25 mouse cellular contexts compared by ENCODE assay signal in genomic region chr8:94783890-94784289, GRCm38 (mm10). TPM values are rescaled to one million over a fixed set of nuclear protein-coding genes. Genes with fewer than 3 reads are reported as not detected.
A peak's percentile ranks its signal among the peaks of the same experiment; 100 is the strongest.
DNase-seq lines count a peak whose midpoint lies in the region; ATAC-seq and TF ChIP-seq lines count a peak whose summit lies in the region.
"Had no signal": no experiment of that assay in that cellular context is flagged by ENCODE, and none has a peak within 500 bp of the region (broad histone marks: within the 10 kb centered on the region; RNA-seq: fewer than 3 reads in every experiment).

No protein-coding gene starts in this region.

- no peak for TF ChIP-seq CTCF in intestine, postnatal 0 days (IDR thresholded peaks at IDR 0.05; ENCODE audit: low read depth)
- TF ChIP-seq CTCF in CH12.LX (conservative IDR thresholded peaks at IDR 0.05 in 1 of 2, IDR thresholded peaks at IDR 0.05 in 1 of 2; ENCODE audit: low read depth in 2 of 2, low read length in 2 of 2) = no peak
- no peak for TF ChIP-seq CTCF in hindbrain, postnatal 0 days (IDR thresholded peaks at IDR 0.05; ENCODE audit: low read depth)

- H3K4me3 ChIP-seq in heart, embryonic 15.5 days = no peak overlapping the region
- no peak overlapping the region for H3K4me3 ChIP-seq in intestine, postnatal 0 days (ENCODE audit: low read depth, low read length)
- no peak overlapping the region for H3K4me3 ChIP-seq in intestine, embryonic 16.5 days (ENCODE audit: low read length)
- peak overlapping the region in 1 of 3 experiments; percentile 0 for H3K4me3 ChIP-seq in CH12.LX (replicated peaks in 1 of 3; ENCODE audit: low read depth in 2 of 3, low read length in 2 of 3, poor library complexity in 1 of 3)
- no peak overlapping the region for H3K4me3 ChIP-seq in hindbrain, postnatal 0 days (ENCODE audit: low read length)
- H3K4me3 ChIP-seq: embryonic facial prominence, embryonic 10.5 days; embryonic facial prominence, embryonic 12.5 days; forebrain, embryonic 13.5 days; forebrain, embryonic 15.5 days had no signal

- H3K9me3 ChIP-seq in heart, embryonic 15.5 days (replicated peaks) = no peaks in the 10 kb centered on the region
- no peaks in the 10 kb centered on the region for H3K9me3 ChIP-seq in intestine, postnatal 0 days (ENCODE audit: control insufficient read depth)
- H3K9me3 ChIP-seq in intestine, embryonic 16.5 days (ENCODE audit: control insufficient read depth, low read length) = no peaks in the 10 kb centered on the region
- H3K9me3 ChIP-seq in CH12.LX (replicated peaks; ENCODE audit: low read length) = no peaks in the 10 kb centered on the region
- H3K9me3 ChIP-seq in hindbrain, postnatal 0 days (ENCODE audit: low read length) = no peaks in the 10 kb centered on the region
- H3K9me3 ChIP-seq: embryonic facial prominence, embryonic 10.5 days; embryonic facial prominence, embryonic 12.5 days; forebrain, embryonic 13.5 days; forebrain, embryonic 15.5 days had no signal

- no peaks in the 10 kb centered on the region for H3K27me3 ChIP-seq in heart, embryonic 15.5 days
- H3K27me3 ChIP-seq in intestine, postnatal 0 days (replicated peaks; ENCODE audit: control insufficient read depth, insufficient read depth, low read length) = no peaks in the 10 kb centered on the region
- H3K27me3 ChIP-seq in intestine, embryonic 16.5 days (replicated peaks; ENCODE audit: control insufficient read depth, insufficient read depth, low read length) = no peaks in the 10 kb centered on the region
- no peaks in the 10 kb centered on the region for H3K27me3 ChIP-seq in CH12.LX (replicated peaks)
- no peaks in the 10 kb centered on the region for H3K27me3 ChIP-seq in hindbrain, postnatal 0 days (ENCODE audit: insufficient read depth, low read length)
- H3K27me3 ChIP-seq: embryonic facial prominence, embryonic 12.5 days; forebrain, embryonic 13.5 days; forebrain, embryonic 15.5 days had no signal

- peaks cover 2% of the 10 kb centered on the region; the same call in 1 of the 2 replicates for H3K79me2 ChIP-seq in CH12.LX (replicated peaks; ENCODE audit: control insufficient read depth, extremely low read depth, insufficient read depth, poor library complexity, severe bottlenecking)

- peaks cover 44% of the 10 kb centered on the region for H3K4me1 ChIP-seq in heart, embryonic 15.5 days (replicated peaks)
- H3K4me1 ChIP-seq in intestine, postnatal 0 days (replicated peaks; ENCODE audit: control insufficient read depth, insufficient read depth, low read length) = peaks cover 12% of the 10 kb centered on the region
- peaks cover 35% of the 10 kb centered on the region for H3K4me1 ChIP-seq in intestine, embryonic 16.5 days (ENCODE audit: control insufficient read depth, insufficient read depth, low read length)
- peaks cover 22 to 65% of the 10 kb centered on the region in 2 experiments for H3K4me1 ChIP-seq in CH12.LX (ENCODE audit: control insufficient read depth in 1 of 2, insufficient read depth in 2 of 2)
- H3K4me1 ChIP-seq in hindbrain, postnatal 0 days (ENCODE audit: insufficient read depth, low read length) = no peaks in the 10 kb centered on the region

- no peak for ATAC-seq in heart, embryonic 15.5 days (replicated peaks; ENCODE audit: insufficient number of reproducible peaks, insufficient read depth, low FRiP score, low read depth)
- no peak for ATAC-seq in intestine, postnatal 0 days
- no peak for ATAC-seq in intestine, embryonic 16.5 days
- ATAC-seq in hindbrain, postnatal 0 days = no peak
- ATAC-seq: activated CD4-positive, CD25-positive, alpha-beta regulatory T cell, adult 4 months; CD4-positive, CD25-positive, alpha-beta regulatory T cell, adult 4 months; forebrain, embryonic 13.5 days; forebrain, embryonic 15.5 days; forebrain, postnatal 0 days had no signal

- peak overlapping the region; percentile 4; the same call in 1 of the 2 replicates for H3K27ac ChIP-seq in heart, embryonic 15.5 days
- peak overlapping the region; percentile 90; the same call in 1 of the 2 replicates for H3K27ac ChIP-seq in intestine, postnatal 0 days (ENCODE audit: low read depth, low read length)
- no peak overlapping the region for H3K27ac ChIP-seq in intestine, embryonic 16.5 days (ENCODE audit: low read length)
- H3K27ac ChIP-seq in CH12.LX (ENCODE audit: insufficient read depth, low read depth) = peak overlapping the region; percentile 86
- no peak overlapping the region for H3K27ac ChIP-seq in hindbrain, postnatal 0 days
- H3K27ac ChIP-seq: embryonic facial prominence, embryonic 10.5 days; embryonic facial prominence, embryonic 12.5 days; forebrain, embryonic 13.5 days; forebrain, embryonic 15.5 days had no signal

- dilution Hi-C loops in CH12.LX (cut with MboI; ENCODE audit: extremely low pct_ligation_motif_present, extremely low pct_unique_long_range_greater_than_20kb, low sequenced_read_pairs) = no loop called here

- TF ChIP-seq EP300 in CH12.LX (IDR thresholded peaks at IDR 0.05; ENCODE audit: low read length) = peak; percentile 80; the same call in 1 of the 2 replicates

- TF ChIP-seq RAD21 in CH12.LX (IDR thresholded peaks at IDR 0.05; ENCODE audit: low read depth, low read length) = no peak

- DNase-seq in heart, postnatal 10 days = no peak
- peak; percentile 40 for DNase-seq in A20 (ENCODE audit: low read depth, low spot score)
- DNase-seq in CH12.LX (ENCODE audit: extremely low read depth) = no peak
- no peak for DNase-seq in T-cell, adult 2 months (ENCODE audit: low spot score)
- DNase-seq in hindbrain, postnatal 0 days (ENCODE audit: low spot score) = no peak
- DNase-seq: adrenal gland, adult 8-10 months; adrenal gland, postnatal 14 days; adrenal gland, postnatal 36 days; cerebellum, adult 11-12 months; cerebellum, adult 2 months; cerebellum, postnatal 10 days; cerebellum, postnatal 25 days; forebrain, postnatal 0 days had no signal

- H3K4me2 ChIP-seq in heart, embryonic 15.5 days = no peak overlapping the region
- no peak overlapping the region for H3K4me2 ChIP-seq in intestine, postnatal 0 days (replicated peaks; ENCODE audit: low read depth)
- no peak overlapping the region for H3K4me2 ChIP-seq in intestine, embryonic 16.5 days (ENCODE audit: low read depth, low read length)
- H3K4me2 ChIP-seq in CH12.LX (ENCODE audit: insufficient read depth, low read depth, poor library complexity, severe bottlenecking) = peak overlapping the region; percentile 31; the same call in 1 of the 2 replicates
- H3K4me2 ChIP-seq in hindbrain, postnatal 0 days (ENCODE audit: low read depth, low read length) = no peak overlapping the region
- H3K4me2 ChIP-seq: embryonic facial prominence, embryonic 12.5 days; forebrain, embryonic 13.5 days; forebrain, embryonic 15.5 days had no signal

- no peak overlapping the region for H3K9ac ChIP-seq in heart, embryonic 15.5 days
- H3K9ac ChIP-seq in intestine, postnatal 0 days (ENCODE audit: low read depth, low read length) = no peak overlapping the region
- H3K9ac ChIP-seq in intestine, embryonic 16.5 days (ENCODE audit: low read depth, low read length) = no peak overlapping the region
- no peak overlapping the region; the same call in 1 of the 2 replicates for H3K9ac ChIP-seq in CH12.LX (ENCODE audit: insufficient read depth, low read depth)
- no peak overlapping the region for H3K9ac ChIP-seq in hindbrain, postnatal 0 days (replicated peaks; ENCODE audit: low read length)
- H3K9ac ChIP-seq: embryonic facial prominence, embryonic 12.5 days; forebrain, embryonic 13.5 days; forebrain, embryonic 15.5 days; forebrain, postnatal 0 days had no signal

- H3K36me3 ChIP-seq in heart, embryonic 15.5 days = no peaks in the 10 kb centered on the region
- peaks cover 11% of the 10 kb centered on the region for H3K36me3 ChIP-seq in intestine, postnatal 0 days (ENCODE audit: control insufficient read depth, insufficient read depth)
- H3K36me3 ChIP-seq in intestine, embryonic 16.5 days (ENCODE audit: control insufficient read depth, insufficient read depth, low read length) = no peaks in the 10 kb centered on the region
- peaks cover 0 to 4% of the 10 kb centered on the region in 2 experiments for H3K36me3 ChIP-seq in CH12.LX (replicated peaks in 1 of 2; ENCODE audit: control insufficient read depth in 1 of 2, insufficient read depth in 1 of 2, low read length in 1 of 2)
- no peaks in the 10 kb centered on the region for H3K36me3 ChIP-seq in hindbrain, postnatal 0 days (ENCODE audit: insufficient read depth, low read length)
- H3K36me3 ChIP-seq: embryonic facial prominence, embryonic 10.5 days; embryonic facial prominence, embryonic 12.5 days; forebrain, embryonic 15.5 days had no signal

- WGBS in heart, embryonic 15.5 days = 54% methylated on average over 4 of the region's 4 CpGs
- WGBS in intestine, postnatal 0 days = 73% methylated on average over 4 of the region's 4 CpGs
- 75% methylated on average over 4 of the region's 4 CpGs for WGBS in intestine, embryonic 16.5 days
- 83% methylated on average over 4 of the region's 4 CpGs for WGBS in hindbrain, postnatal 0 days

- in situ Hi-C loops in CH12.LX (cut with MboI; ENCODE audit: low pct_ligation_motif_present, low pct_unique_long_range_greater_than_20kb, low sequenced_read_pairs) = loop anchor here (5.0 kb wide), 2 partner anchors 42 to 77 kb away; no protein-coding TSS in a partner anchor

- 0 out of 2 replicates have a peak, but pooled peaks have one; percentile 10 for TF ChIP-seq POLR2A in CH12.LX (IDR thresholded peaks at IDR 0.05; ENCODE audit: low read depth, low read length)

- intact Hi-C loops in heart, postnatal 10 days (cut with DNase I) = no loop called here

RNA-seq across cellular contexts. Expression of gene Cx3cl1, which starts 12.1 kb away (rescaled TPM):
- 9.4 and 9.7 TPM in 2 replicates for polyA plus RNA-seq in heart, embryonic 15.5 days (2015; fragmentation: Nextera tagmentation; extraction: Ambion mirVana)
- total RNA-seq in heart, postnatal 10 days (2021) = 1 to 10 TPM; 3.4 to 3.9 TPM
- 91.8 and 95.5 TPM in 2 replicates for polyA plus RNA-seq in intestine, postnatal 0 days (2015; fragmentation: Nextera tagmentation; extraction: Ambion mirVana)
- polyA plus RNA-seq in intestine, embryonic 16.5 days (2015; fragmentation: Nextera tagmentation; extraction: Ambion mirVana) = 34.7 and 47.2 TPM in 2 replicates
- 2.5 and 3.7 TPM in 2 replicates for total RNA-seq in CH12.LX (2012; rRNA removed)
- 0.19 TPM in 1 of 2 replicates, not detected in the other for total RNA-seq in CH12.LX (2014; rRNA removed)
- polyA plus RNA-seq in CH12.LX (2012; ENCODE audit: insufficient read length, low read depth) = 4.2 and 4.6 TPM in 2 replicates
- total RNA-seq in hindbrain, postnatal 0 days (2014; rRNA removed) = 99.6 and 100 TPM in 2 replicates
- polyA plus RNA-seq in hindbrain, postnatal 0 days (2015; fragmentation: Nextera tagmentation; extraction: Ambion mirVana) = 74.1 and 87.9 TPM in 2 replicates
- total RNA-seq: MEL had no signal
- polyA plus RNA-seq: activated CD4-positive, CD25-positive, alpha-beta regulatory T cell, adult 4 months; CD4-positive, CD25-positive, alpha-beta regulatory T cell, adult 4 months had no signal

RNA-seq across cellular contexts. Expression of gene Ccl17, which starts 26.4 kb away (rescaled TPM):
- 0.26 TPM in 1 of 2 replicates, not detected in the other for polyA plus RNA-seq in heart, embryonic 15.5 days (2015; fragmentation: Nextera tagmentation; extraction: Ambion mirVana)
- total RNA-seq in heart, postnatal 10 days (2021) = not detected
- polyA plus RNA-seq in intestine, postnatal 0 days (2015; fragmentation: Nextera tagmentation; extraction: Ambion mirVana) = 1.2 and 1.3 TPM in 2 replicates
- 0.29 and 1.3 TPM in 2 replicates for polyA plus RNA-seq in intestine, embryonic 16.5 days (2015; fragmentation: Nextera tagmentation; extraction: Ambion mirVana)
- total RNA-seq in CH12.LX (2012; rRNA removed) = 2.1 and 2.2 TPM in 2 replicates
- total RNA-seq in CH12.LX (2014; rRNA removed) = 2.5 and 2.6 TPM in 2 replicates
- 1.3 and 2.5 TPM in 2 replicates for polyA plus RNA-seq in CH12.LX (2012; ENCODE audit: insufficient read length, low read depth)
- not detected in 2 replicates for total RNA-seq in hindbrain, postnatal 0 days (2014; rRNA removed)
- polyA plus RNA-seq in hindbrain, postnatal 0 days (2015; fragmentation: Nextera tagmentation; extraction: Ambion mirVana) = 2.7 and 4.8 TPM in 2 replicates
- total RNA-seq: adrenal gland, postnatal 14 days; forebrain, postnatal 0 days; MEL had no signal
- polyA plus RNA-seq: CD4-positive, CD25-positive, alpha-beta regulatory T cell, adult 4 months; embryonic facial prominence, embryonic 10.5 days; embryonic facial prominence, embryonic 12.5 days; forebrain, embryonic 11.5 days; forebrain, embryonic 13.5 days had no signal

RNA-seq across cellular contexts. Expression of gene Ccl22, which starts 38.5 kb away (rescaled TPM):
- 0.08 TPM in 1 of 2 replicates, not detected in the other for polyA plus RNA-seq in heart, embryonic 15.5 days (2015; fragmentation: Nextera tagmentation; extraction: Ambion mirVana)
- total RNA-seq in heart, postnatal 10 days (2021) = not detected
- 0.05 TPM in 1 of 2 replicates, not detected in the other for polyA plus RNA-seq in intestine, postnatal 0 days (2015; fragmentation: Nextera tagmentation; extraction: Ambion mirVana)
- 0.10 TPM in 1 of 2 replicates, not detected in the other for polyA plus RNA-seq in intestine, embryonic 16.5 days (2015; fragmentation: Nextera tagmentation; extraction: Ambion mirVana)
- total RNA-seq in CH12.LX (2012; rRNA removed) (1,648 and 3,114 TPM in 2 replicates), CH12.LX (2014; rRNA removed) (1,111 and 1,396 TPM in 2 replicates)
- 4,019 and 4,546 TPM in 2 replicates for polyA plus RNA-seq in CH12.LX (2012; ENCODE audit: insufficient read length, low read depth)
- total RNA-seq in hindbrain, postnatal 0 days (2014; rRNA removed) = 0.05 TPM in 1 of 2 replicates, not detected in the other
- polyA plus RNA-seq in hindbrain, postnatal 0 days (2015; fragmentation: Nextera tagmentation; extraction: Ambion mirVana) = 0.10 and 0.13 TPM in 2 replicates
- total RNA-seq: adrenal gland, postnatal 36 days; forebrain, postnatal 0 days; MEL had no signal
- polyA plus RNA-seq: CD4-positive, CD25-positive, alpha-beta regulatory T cell, adult 4 months; embryonic facial prominence, embryonic 10.5 days; embryonic facial prominence, embryonic 12.5 days; embryonic facial prominence, embryonic 14.5 days; forebrain, embryonic 11.5 days; forebrain, embryonic 13.5 days; forebrain, embryonic 15.5 days had no signal

RNA-seq across cellular contexts. Expression of gene Coq9, which starts 54.2 kb away (rescaled TPM):
- 163 and 166 TPM in 2 replicates for polyA plus RNA-seq in heart, embryonic 15.5 days (2015; fragmentation: Nextera tagmentation; extraction: Ambion mirVana)
- total RNA-seq in heart, postnatal 10 days (2021) = 100 to 1,000 TPM; 332 to 338 TPM
- 79.4 and 80.7 TPM in 2 replicates for polyA plus RNA-seq in intestine, postnatal 0 days (2015; fragmentation: Nextera tagmentation; extraction: Ambion mirVana)
- 142 and 145 TPM in 2 replicates for polyA plus RNA-seq in intestine, embryonic 16.5 days (2015; fragmentation: Nextera tagmentation; extraction: Ambion mirVana)
- total RNA-seq in CH12.LX (2012; rRNA removed) (68.5 and 82.2 TPM in 2 replicates), CH12.LX (2014; rRNA removed) (44.2 and 48.5 TPM in 2 replicates)
- polyA plus RNA-seq in CH12.LX (2012; ENCODE audit: insufficient read length, low read depth) = 68.8 and 97.0 TPM in 2 replicates
- total RNA-seq in hindbrain, postnatal 0 days (2014; rRNA removed) = 109 and 133 TPM in 2 replicates
- 54.7 and 59.2 TPM in 2 replicates for polyA plus RNA-seq in hindbrain, postnatal 0 days (2015; fragmentation: Nextera tagmentation; extraction: Ambion mirVana)

RNA-seq across cellular contexts. Expression of gene Ciapin1, which starts 54.3 kb away (rescaled TPM):
- polyA plus RNA-seq in heart, embryonic 15.5 days (2015; fragmentation: Nextera tagmentation; extraction: Ambion mirVana) = 77.7 and 88.6 TPM in 2 replicates
- total RNA-seq in heart, postnatal 10 days (2021) = 10 to 100 TPM; 74.8 to 87.7 TPM
- 88.1 and 95.1 TPM in 2 replicates for polyA plus RNA-seq in intestine, postnatal 0 days (2015; fragmentation: Nextera tagmentation; extraction: Ambion mirVana)
- polyA plus RNA-seq in intestine, embryonic 16.5 days (2015; fragmentation: Nextera tagmentation; extraction: Ambion mirVana) = 79.1 and 90.1 TPM in 2 replicates
- total RNA-seq in CH12.LX (2012; rRNA removed) = 83.1 and 99.8 TPM in 2 replicates
- total RNA-seq in CH12.LX (2014; rRNA removed) = 89.4 and 97.1 TPM in 2 replicates
- 139 and 189 TPM in 2 replicates for polyA plus RNA-seq in CH12.LX (2012; ENCODE audit: insufficient read length, low read depth)
- 62.5 and 72.6 TPM in 2 replicates for total RNA-seq in hindbrain, postnatal 0 days (2014; rRNA removed)
- 139 and 144 TPM in 2 replicates for polyA plus RNA-seq in hindbrain, postnatal 0 days (2015; fragmentation: Nextera tagmentation; extraction: Ambion mirVana)

Comparison
In these comparisons a context has a peak if more than half of its experiments do, and no peak if none do; other contexts are left out.
1. H3K27ac ChIP-seq: peak in heart, embryonic 15.5 days (single experiment), intestine, postnatal 0 days (single experiment) and CH12.LX (single experiment); none in intestine, embryonic 16.5 days (single experiment) and hindbrain, postnatal 0 days (single experiment).
2. RNA of gene Ccl22, which starts 38.5 kb away (polyA plus RNA-seq): 4,019 to 4,546 TPM in CH12.LX; 0.10 to 0.13 TPM in hindbrain, postnatal 0 days, 0.08 TPM in heart, embryonic 15.5 days, 0.10 TPM in intestine, embryonic 16.5 days and 0.05 TPM in intestine, postnatal 0 days; every median in the first group is over 1,000 times any median in the second.